Mouse (Mus musculus) small intestine, adult 2 months (tissue): ENCODE results near the gene Trim25.
"Not testable (repeated sequence)": the region's sequence is repeated elsewhere in the genome, so short reads cannot be mapped to it uniquely, and the experiment has no call there.

Source experiments
- CTCF ChIP-seq: fragments of 200-500 bp; IDR thresholded peaks from 2 replicates; pipeline ENCODE4 v1.5.1; 2012; ENCODE audit warnings: low read depth, mild to moderate bottlenecking, control low read depth, inconsistent platforms, low read length, moderate library complexity, mixed read lengths; ENCODE audit not compliant: insufficient replicate concordance, insufficient read length; ENCODE audit errors: extremely low read depth
- POLR2A ChIP-seq: fragments of 200-500 bp; IDR thresholded peaks from 2 replicates; pipeline ENCODE4 v1.6.1; 2012; ENCODE audit warnings: low read depth, mild to moderate bottlenecking, control low read depth, inconsistent platforms, low read length, moderate library complexity

DNA sequence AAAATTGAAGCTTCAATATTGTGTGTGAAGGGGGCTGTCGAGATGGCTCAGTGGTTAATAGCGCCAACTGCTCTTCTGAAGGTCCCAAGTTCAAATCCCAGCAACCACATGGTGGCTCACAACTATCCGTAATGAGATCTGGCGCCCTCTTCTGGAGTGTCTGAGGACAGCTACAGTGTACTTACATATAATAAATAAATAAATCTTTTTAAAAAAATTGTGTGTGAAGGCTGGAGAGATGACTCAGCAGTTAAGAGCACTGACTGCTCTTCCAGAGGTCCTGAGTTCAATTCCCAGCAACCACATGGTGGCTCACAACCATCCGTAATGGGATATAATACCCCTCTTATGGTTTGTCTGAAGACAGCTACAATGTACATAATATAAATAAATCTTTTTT, 1.8 kb upstream of the Trim25 start:
- TF ChIP-seq CTCF = peak; percentile 8; the same call in 1 of the 2 replicates
- TF ChIP-seq POLR2A = not testable (repeated sequence)
